Mouse (Mus musculus) stomach, embryonic 14.5 days (tissue): Measurements from ENCODE around the gene Zbtb1. TPM values are rescaled to one million over a fixed set of nuclear protein-coding genes. Genes with fewer than 3 reads are reported as not detected.

Experiments used
- ATAC-seq: fragments of 200-750 bp; cut with Nextera tagmentation; 2 replicates; pipeline ENCODE4 v1.8.0; 2017; ENCODE audit warnings: low read depth, moderate TSS enrichment; ENCODE audit not compliant: insufficient number of reproducible peaks, insufficient read depth, low FRiP score
- H3K27ac ChIP-seq: fragments of 300-500 bp; sonication (generic); 2 replicates; pipeline ENCODE4 v1.5.1; 2014; ENCODE audit warnings: mild to moderate bottlenecking, low read length, moderate library complexity, mixed read lengths
- H3K27me3 ChIP-seq: fragments of 300-500 bp; sonication (generic); 2 replicates; pipeline ENCODE4 v1.6.1; 2014; ENCODE audit warnings: low read length, control low read depth, mixed read lengths; ENCODE audit not compliant: control insufficient read depth, insufficient read depth
- H3K36me3 ChIP-seq: fragments of 300-500 bp; sonication (generic); 2 replicates; pipeline ENCODE4 v1.6.1; 2014; ENCODE audit warnings: mild to moderate bottlenecking, control low read depth, low read length, moderate library complexity, mixed read lengths; ENCODE audit not compliant: control insufficient read depth, insufficient read depth
- H3K4me1 ChIP-seq: fragments of 300-500 bp; sonication (generic); 2 replicates; pipeline ENCODE4 v1.6.1; 2014; ENCODE audit warnings: low read length, control low read depth, mixed read lengths; ENCODE audit not compliant: control insufficient read depth, insufficient read depth
- H3K4me2 ChIP-seq: fragments of 300-500 bp; sonication (generic); replicated peaks from 2 replicates; pipeline ENCODE4 v1.6.1; 2014; ENCODE audit warnings: low read depth, low read length, control low read depth
- H3K4me3 ChIP-seq: fragments of 300-500 bp; sonication (generic); 2 replicates; pipeline ENCODE4 v1.5.1; 2014; ENCODE audit warnings: low read depth, low read length, control low read depth
- H3K9ac ChIP-seq: fragments of 300-500 bp; sonication (generic); replicated peaks from 2 replicates; pipeline ENCODE4 v1.6.1; 2014; ENCODE audit warnings: low read depth, mild to moderate bottlenecking, control low read depth, low read length, moderate library complexity, mixed read lengths
- H3K9me3 ChIP-seq: fragments of 300-500 bp; sonication (generic); 2 replicates; pipeline ENCODE4 v1.6.1; 2016; ENCODE audit warnings: low read depth, low read length, control low read depth; ENCODE audit not compliant: control insufficient read depth
- WGBS: fragments of 180-500 bp; shearing (Covaris S2); extraction: QIAGEN DNeasy Blood & Tissue Kit; methylation state at CpG from one replicate; pipeline ENCODE4 v1.1.7; 2014; 5-methylcytosine and 5-hydroxymethylcytosine counted together
- polyA plus RNA-seq: library from polyadenylated mRNA; unstranded; fragments of >200 nt; fragmentation: Nextera tagmentation; extraction: Ambion mirVana; gene quantifications from 2 replicates; pipeline ENCODE4 v1.2.1, GENCODE M21; 2014

The Zbtb1 gene
- polyA plus RNA-seq: 11.8 and 12.1 TPM in 2 replicates

DNA sequence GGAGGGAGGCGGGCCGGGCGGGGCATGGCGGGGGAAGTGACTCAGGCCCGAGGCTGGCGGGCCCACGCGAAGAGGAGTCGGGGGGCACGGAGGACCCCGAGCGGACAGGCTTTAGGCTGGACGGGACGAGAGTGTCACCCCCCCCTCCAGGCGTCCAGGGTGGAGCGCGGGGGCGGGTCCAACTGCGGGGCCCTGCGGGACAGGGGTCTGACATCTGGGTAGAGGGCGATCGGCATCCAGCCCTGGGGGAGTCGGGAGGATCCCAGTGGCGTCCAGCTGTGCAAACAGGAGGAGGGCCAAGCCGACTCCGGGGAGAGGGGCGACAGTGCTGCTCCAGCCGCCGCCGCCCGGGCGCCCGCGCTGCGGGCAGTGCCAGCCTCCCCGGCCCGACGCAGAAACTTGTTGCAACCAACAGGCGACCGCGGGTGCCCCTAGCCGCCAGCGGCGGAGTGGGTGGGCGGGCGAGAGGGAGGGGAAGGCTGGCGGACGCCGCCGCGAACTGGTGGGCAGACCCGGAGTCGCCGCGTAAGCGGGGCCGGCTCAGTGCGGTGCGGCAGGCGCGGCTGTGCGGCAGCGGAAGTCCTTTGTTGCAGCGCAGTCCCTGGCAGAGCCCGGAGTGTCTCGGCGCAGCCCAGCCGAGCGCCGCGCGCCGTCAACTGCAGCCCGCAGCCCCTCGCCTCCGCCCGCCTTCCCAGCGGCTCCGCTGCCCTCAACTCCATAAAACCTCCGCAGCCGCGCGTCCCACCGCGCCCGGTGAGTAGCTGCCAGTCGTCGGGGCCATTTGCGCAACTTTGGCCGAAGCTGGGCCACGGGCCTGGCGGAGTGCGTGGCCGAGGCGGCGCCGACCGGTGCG lies at the start of gene Zbtb1:
Gene Zbtb1, plus strand, starts transcription at position 289 of the 853 bp plus-strand sequence.
- peak within 1 kb of the TSS; percentile 100 for H3K27ac ChIP-seq
- under 1% methylated on average over 89 of the region's 99 CpGs for WGBS
- H3K36me3 ChIP-seq: no peaks in the 10 kb centered on the region
- peaks cover 32% of the 10 kb centered on the region for H3K4me1 ChIP-seq
- H3K4me3 ChIP-seq: peak within 1 kb of the TSS; percentile 98
- H3K9me3 ChIP-seq: no peaks in the 10 kb centered on the region
- peak; percentile 63 for ATAC-seq
- no peaks in the 10 kb centered on the region for H3K27me3 ChIP-seq
- peak within 1 kb of the TSS; percentile 98 for H3K9ac ChIP-seq
- H3K4me2 ChIP-seq: peak within 1 kb of the TSS; percentile 70

- Histone ChIP-seq H3K27ac (no peak within 1 kb of the TSS), H3K4me1 (no peaks in the 10 kb centered on the region), H3K36me3 (peaks cover 7% of the 10 kb centered on the region), H3K9me3 (no peaks in the 10 kb centered on the region), H3K27me3 (no peaks in the 10 kb centered on the region), H3K4me3 (peak within 1 kb of the TSS; percentile 55), H3K9ac (peak within 1 kb of the TSS; percentile 41), H3K4me2 (peak within 1 kb of the TSS; percentile 87)
- peak; percentile 92 for ATAC-seq
- WGBS: 2% methylated on average over 53 of the region's 53 CpGs
These were observed 45.2 kb upstream of the Zbtb1 start, which contains the start of gene Akap5 for GRCm38 (mm10) chr12:76324679-76325431. Gene Akap5, plus strand, starts transcription at chr12:76324891.

GRCm38 (mm10) chr12:76326437-76327220 lies 43.4 kb upstream of the Zbtb1 start:
- ATAC-seq: no peak
- 87% methylated on average over 23 of the region's 23 CpGs for WGBS
- no peak overlapping the region for H3K4me2 ChIP-seq

DNA sequence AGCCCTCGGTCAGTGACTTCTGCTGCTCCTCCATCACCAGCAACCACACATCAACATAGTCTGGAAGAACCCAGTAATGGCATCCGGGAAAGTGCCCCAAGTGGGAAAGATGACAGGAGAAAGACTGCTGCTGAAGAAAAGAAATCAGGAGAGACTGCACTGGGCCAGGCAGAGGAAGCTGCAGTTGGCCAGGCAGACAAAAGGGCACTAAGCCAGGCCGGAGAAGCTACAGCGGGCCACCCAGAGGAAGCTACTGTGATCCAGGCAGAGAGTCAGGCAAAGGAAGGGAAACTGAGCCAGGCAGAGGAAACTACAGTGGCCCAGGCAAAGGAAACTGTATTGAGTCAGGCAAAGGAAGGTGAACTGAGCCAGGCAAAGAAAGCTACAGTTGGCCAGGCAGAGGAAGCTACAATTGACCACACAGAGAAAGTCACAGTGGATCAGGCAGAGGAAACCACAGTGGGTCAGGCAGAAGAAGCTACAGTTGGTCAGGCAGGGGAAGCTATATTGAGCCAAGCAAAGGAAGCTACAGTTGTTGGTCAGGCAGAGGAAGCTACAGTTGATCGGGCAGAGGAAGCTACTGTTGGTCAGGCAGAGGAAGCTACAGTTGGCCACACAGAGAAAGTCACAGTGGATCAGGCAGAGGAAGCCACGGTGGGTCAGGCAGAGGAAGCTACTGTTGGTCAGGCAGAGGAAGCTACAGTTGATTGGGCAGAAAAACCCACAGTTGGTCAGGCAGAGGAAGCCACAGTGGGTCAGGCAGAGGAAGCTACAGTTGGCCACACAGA lies 41.3 kb upstream of the Zbtb1 start:
- 91% methylated on average over 6 of the region's 6 CpGs for WGBS
- H3K36me3 ChIP-seq: 0 out of 2 replicates have a peak, but pooled peaks cover 2% of the 10 kb centered on the region
- no peak overlapping the region for H3K4me3 ChIP-seq
- no peaks in the 10 kb centered on the region for H3K9me3 ChIP-seq
- no peaks in the 10 kb centered on the region for H3K27me3 ChIP-seq
- H3K27ac ChIP-seq: no peak overlapping the region
- H3K9ac ChIP-seq: no peak overlapping the region
- no peak for ATAC-seq
- H3K4me1 ChIP-seq: no peaks in the 10 kb centered on the region
- H3K4me2 ChIP-seq: no peak overlapping the region

More at GRCm38 (mm10) chr12:76326437-76327220, 43.4 kb upstream of the Zbtb1 start:
- H3K36me3 ChIP-seq: 0 out of 2 replicates have a peak, but pooled peaks cover 2% of the 10 kb centered on the region
- H3K27me3 ChIP-seq: no peaks in the 10 kb centered on the region
- H3K9ac ChIP-seq: no peak overlapping the region
- H3K27ac ChIP-seq: no peak overlapping the region
- no peaks in the 10 kb centered on the region for H3K9me3 ChIP-seq
- H3K4me3 ChIP-seq: no peak overlapping the region
- H3K4me1 ChIP-seq: no peaks in the 10 kb centered on the region

DNA sequence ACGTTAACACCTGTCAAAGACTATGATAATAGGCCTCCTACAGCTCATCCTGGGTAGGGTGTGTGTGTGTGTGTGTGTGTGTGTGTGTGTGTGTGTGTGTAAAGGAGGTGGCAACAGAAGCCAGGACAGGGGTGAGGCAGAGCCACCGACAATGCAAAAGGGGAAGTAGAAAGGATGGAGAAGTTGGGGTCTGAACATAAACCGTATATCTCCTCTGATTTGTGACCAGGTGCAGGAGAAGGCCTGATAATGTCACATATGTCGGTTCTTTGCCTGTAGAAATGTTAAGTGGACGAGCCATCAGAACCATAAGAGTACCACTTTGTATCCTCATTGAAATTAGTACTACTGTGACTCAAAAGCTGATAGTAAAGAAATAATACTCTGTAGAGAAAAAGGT lies 36.4 kb upstream of the Zbtb1 start:
- Histone ChIP-seq H3K27me3 (no peaks in the 10 kb centered on the region), H3K9me3 (no peaks in the 10 kb centered on the region), H3K36me3 (no peaks in the 10 kb centered on the region), H3K4me1 (no peaks in the 10 kb centered on the region), H3K9ac (no peak overlapping the region), H3K4me2 (no peak overlapping the region), H3K4me3 (no peak overlapping the region), H3K27ac (no peak overlapping the region)
- no peak for ATAC-seq
- WGBS: 92% methylated on average over 5 of the region's 5 CpGs

DNA sequence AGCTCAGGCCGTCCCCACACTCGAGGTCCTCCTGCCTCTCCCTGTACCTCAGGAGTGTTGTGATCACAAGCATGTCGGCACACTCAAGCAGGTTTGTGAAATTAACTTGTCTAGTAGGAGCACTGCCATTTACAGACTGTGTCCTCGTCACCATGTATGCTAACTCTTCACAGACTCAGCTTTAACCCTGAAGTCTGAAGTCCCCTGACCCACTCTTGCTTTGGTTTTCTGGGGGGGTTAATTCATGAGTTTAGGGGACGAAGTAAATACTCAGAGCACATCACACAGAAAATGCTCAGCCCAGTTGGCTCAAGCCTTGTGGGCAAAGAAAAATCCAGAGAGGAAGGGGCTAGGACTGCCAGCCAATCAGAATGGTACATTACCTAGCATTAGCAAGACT lies 34.4 kb upstream of the Zbtb1 start:
- H3K4me1 ChIP-seq: no peaks in the 10 kb centered on the region
- H3K27ac ChIP-seq: no peak overlapping the region
- no peaks in the 10 kb centered on the region for H3K9me3 ChIP-seq
- WGBS: 86% methylated on average over 5 of the region's 5 CpGs
- no peak for ATAC-seq
- H3K36me3 ChIP-seq: no peaks in the 10 kb centered on the region
- no peak overlapping the region for H3K4me2 ChIP-seq
- no peak overlapping the region for H3K9ac ChIP-seq
- H3K27me3 ChIP-seq: no peaks in the 10 kb centered on the region
- no peak overlapping the region for H3K4me3 ChIP-seq

DNA sequence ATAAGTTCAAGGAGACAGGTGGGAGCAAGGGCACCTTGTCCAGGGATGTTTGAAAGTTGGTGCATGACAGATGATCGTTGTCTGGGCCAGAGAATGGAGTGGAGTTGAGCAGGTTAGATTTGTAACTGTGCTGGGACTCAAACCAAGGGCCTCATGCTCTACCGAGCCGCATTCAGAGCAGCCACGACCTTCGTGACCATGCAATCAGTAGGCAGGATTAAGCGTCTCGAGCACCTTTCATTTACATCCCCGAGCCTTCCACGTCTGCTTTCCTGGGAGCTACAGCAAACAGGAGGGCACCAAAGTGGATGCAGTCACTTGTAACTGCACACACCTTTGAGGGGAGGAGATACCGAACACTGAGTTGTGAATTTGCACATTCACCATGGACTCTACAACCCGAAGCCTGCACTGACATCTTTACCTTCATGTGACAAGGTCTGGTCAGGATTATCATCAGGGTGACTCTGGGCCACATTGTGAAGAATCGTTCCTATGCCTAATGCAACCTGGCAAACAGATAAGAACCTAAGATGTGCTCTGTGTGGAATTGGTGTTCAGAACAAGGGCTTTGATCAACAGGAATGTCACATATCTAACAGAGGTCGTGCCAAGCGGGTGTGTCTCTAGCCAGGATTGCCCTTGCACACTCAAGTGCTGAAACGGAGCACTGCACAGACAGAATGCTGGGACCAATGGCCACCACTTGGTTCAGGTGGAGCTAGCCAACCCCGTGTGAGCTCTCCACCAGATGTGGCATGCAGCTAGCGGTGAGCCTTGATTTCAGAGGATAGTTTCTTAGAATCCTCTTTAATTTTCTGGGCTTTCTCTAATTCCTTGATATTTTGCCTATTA lies 33.7 kb upstream of the Zbtb1 start:
- WGBS: 73% methylated on average over 17 of the region's 17 CpGs
- Histone ChIP-seq H3K27me3 (no peaks in the 10 kb centered on the region), H3K36me3 (no peaks in the 10 kb centered on the region), H3K9ac (no peak overlapping the region), H3K4me2 (no peak overlapping the region), H3K4me1 (no peaks in the 10 kb centered on the region), H3K27ac (no peak overlapping the region), H3K9me3 (no peaks in the 10 kb centered on the region), H3K4me3 (no peak overlapping the region)
- no peak for ATAC-seq
